Mouse (Mus musculus): ENCODE data around the gene Ankrd37. TPM values are rescaled to one million over a fixed set of nuclear protein-coding genes. Genes with fewer than 3 reads are reported as not detected.
A peak's percentile ranks its signal among the peaks of the same experiment; 100 is the strongest.

Gene Ankrd37
- 1 to 10 TPM; 5.0 to 8.0 TPM for total RNA-seq (2021)

DNA sequence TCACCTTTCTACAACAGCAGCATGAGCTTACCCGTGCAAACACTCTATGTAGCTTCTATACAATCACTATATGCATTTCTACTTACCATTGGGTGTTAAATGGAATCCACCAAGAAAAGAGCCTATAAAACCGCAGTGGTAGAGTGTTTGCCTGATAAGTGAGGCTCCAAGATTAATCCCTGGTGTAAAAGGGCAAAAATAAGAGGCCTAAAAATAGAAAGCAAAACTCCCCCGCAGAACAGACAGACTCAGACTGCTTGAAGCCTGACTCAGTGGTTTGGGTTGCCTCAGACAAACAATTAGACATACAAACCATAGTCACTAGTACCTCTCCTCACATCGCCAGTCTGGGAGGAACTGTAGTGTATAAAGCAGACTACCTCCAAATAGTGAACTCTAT, at the start of gene Ankrd37:
TSS of gene Ankrd37 (minus strand) at position 112 of the 400 bp plus-strand sequence.
- DNase-seq = no peak
- intact Hi-C loops (cut with DNase I) = no loop called here

- intact Hi-C loops (cut with DNase I) = no loop called here
- no peak for DNase-seq
Measured at GRCm38 (mm10) chr8:46040260-46040659, 34.8 kb upstream of the Ankrd37 start.

DNA sequence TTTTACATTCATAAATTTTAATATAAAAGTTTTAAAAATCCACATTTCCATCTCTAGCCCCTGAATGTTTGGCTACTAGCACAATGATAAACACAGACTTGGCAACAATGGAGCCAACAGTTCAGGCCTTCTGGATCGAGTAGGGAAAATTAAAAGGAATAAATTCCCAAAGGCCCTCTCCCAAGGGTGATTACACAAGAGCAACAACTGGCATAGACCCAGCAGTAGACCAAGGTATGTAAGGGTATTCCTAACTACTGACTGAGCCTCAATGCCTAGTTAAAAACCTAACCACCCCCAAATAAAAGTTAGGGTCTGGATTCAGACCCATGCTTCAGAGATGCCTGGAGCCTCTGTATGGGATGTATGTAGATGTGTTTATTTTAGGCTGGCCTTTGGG, 34.2 kb upstream of the Ankrd37 start:
- DNase-seq = no peak
- intact Hi-C loops (cut with DNase I) = no loop called here

- intact Hi-C loops (cut with DNase I) = no loop called here
- DNase-seq = no peak
Measured at GRCm38 (mm10) chr8:46036217-46036616, 30.7 kb upstream of the Ankrd37 start.

- DNase-seq = no peak
- intact Hi-C loops (cut with DNase I) = no loop called here
Measured at GRCm38 (mm10) chr8:46024392-46024791, 18.9 kb upstream of the Ankrd37 start.

DNA sequence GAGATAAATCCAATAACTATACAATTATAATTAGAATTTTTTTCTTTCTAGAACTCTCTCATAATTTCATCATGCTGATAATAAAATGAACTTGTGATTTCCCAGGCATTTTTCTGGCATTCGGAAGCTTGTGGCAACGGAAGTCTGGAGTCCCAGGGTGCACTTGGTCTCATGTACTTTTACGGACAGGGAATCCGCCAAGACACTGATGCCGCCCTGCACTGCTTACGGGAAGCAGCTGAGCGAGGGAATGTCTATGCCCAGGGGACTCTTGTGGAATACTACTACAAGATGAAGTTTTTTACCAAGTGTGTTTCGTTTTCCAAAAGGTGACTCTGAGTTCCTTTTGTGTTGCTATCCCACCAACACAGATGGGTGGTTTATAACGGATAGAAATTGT, 17.3 kb upstream of the Ankrd37 start:
- no peak for DNase-seq
- intact Hi-C loops (cut with DNase I) = no loop called here

DNA sequence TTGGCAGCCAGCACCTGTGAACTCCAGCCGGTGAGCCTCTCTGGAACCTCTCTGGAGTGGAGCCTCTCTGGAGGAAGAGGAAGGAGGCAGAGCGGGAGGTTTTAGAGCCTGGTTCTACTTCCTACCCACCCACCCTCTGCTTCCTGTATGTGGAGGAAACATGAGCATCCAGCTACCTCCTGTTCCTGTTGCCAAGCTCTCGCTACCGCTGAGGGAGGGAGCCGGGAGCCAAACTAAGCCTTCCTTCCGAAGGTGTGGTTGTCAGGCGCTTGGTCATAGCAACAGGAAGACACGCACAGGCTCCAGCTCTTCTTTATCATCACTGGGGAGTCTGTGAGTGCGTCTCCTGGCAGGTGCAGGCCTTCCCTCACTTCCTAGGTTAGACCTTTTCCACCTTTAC, 16.7 kb upstream of the Ankrd37 start:
- no peak for DNase-seq

DNA sequence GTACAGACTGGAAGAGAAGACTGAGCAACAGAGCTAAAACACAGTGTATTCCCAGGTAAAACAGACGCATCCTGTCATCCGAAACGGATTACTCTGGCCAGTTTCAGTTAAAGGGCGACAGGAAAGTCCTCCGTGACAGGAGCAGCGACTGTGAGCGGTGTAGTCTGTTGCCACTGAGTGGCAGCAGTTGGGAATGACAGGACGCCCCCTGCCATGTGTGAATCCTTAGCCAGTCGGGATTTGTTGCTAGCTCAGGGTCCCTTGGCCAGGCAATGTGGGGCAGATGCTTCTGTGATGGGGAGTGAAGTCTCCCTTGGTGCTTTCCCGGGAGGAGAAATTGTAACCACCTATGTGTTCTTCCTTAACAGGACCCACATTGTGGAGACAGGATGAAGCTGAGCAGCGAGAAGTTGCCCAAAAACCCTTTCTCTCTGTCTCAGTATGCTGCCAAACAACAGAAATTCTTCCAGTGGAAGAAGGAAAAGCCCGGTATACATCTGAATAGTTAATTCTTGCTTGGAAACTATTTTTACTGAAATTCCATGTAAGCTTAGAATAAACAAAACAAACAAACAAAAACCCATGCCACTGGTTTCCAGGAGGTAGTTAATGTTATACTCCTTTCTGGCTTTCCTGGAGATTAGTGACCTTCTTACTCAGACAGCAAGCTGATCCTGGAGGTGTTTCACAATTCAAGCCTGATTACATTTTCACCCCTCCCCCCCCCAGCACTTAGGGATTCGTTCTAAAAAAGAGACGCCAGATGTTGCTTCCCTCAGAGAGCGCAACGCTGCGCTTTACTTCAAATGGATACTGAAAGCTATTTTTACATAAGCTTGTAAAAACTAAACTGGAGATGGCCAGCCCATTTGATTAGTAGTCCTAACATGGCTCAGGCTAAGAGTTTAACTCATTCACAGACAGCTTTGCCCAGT, 5.5 kb upstream of the Ankrd37 start:
- peak; percentile 44 for DNase-seq
- intact Hi-C loops (cut with DNase I) = no loop called here

More for the DNA sequence above, 16.7 kb upstream of the Ankrd37 start:
- intact Hi-C loops (cut with DNase I) = no loop called here

DNA sequence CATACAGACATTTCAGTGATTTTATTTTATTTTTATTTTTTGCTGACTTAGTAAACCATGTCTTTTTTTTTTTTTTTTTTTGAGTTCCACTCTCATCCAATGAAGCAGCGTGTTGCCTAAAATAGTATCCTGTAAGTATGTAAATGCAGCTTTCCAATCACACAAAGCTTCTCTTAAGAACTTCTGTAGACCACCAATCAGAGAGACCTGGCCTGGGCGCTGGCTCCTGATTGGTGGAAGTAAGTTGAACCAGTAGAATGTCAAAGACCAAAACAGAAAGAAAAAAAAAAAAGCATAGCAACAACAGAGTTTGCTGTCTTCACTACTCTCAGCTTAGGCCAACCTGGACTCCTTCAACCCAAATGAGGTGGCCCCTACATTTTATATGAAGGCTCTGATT, 4.8 kb upstream of the Ankrd37 start:
- no peak for DNase-seq
- intact Hi-C loops (cut with DNase I) = no loop called here

- DNase-seq = no peak
- intact Hi-C loops (cut with DNase I) = no loop called here
Measured at GRCm38 (mm10) chr8:46007050-46007672, 1.7 kb upstream of the Ankrd37 start.

GRCm38 (mm10) chr8:45999784-46000705, 5.5 kb downstream of the Ankrd37 start:
- intact Hi-C loops (cut with DNase I) = no loop called here
- peak; percentile 99 for DNase-seq

DNA sequence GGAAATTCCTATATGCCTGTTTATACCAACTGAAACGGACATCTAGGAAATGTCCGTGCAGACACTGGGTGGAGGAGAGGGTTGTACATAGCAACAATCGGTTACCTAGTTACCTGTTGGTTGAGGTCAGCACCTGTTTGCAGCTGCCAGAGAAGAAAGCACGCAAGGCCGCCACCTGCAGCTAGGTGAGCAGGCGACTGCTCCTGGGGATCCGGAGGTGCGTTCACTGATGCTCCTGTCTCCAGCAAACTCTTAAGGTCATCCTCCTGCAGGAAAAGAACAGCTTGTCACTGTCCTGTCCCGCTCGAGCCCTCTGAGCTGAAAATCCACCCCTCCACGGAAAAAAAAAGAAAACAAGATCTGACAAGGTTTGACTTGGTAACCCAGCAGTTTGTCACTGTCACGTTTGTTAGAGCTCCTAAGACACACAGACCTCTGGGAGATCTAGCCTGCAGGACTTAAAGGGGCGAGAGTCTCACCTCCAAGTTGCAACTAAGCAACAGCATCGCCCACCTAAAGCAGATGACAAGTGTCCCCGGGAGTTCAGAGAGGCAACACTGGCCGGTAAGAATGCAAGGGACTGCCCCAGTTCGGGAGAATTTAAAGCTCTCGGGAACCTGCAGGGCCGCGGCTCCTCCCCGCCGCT, 6.2 kb downstream of the Ankrd37 start, which contains the start of gene Lrp2bp:
TSS of gene Lrp2bp (plus strand) at position 166 of the 646 bp plus-strand sequence.
- DNase-seq = no peak
- intact Hi-C loops (cut with DNase I) = no loop called here

GRCm38 (mm10) chr8:45998228-45998627, 7.3 kb downstream of the Ankrd37 start:
- intact Hi-C loops (cut with DNase I) = no loop called here
- DNase-seq = no peak

- DNase-seq = no peak
- intact Hi-C loops (cut with DNase I) = no loop called here
Measured at GRCm38 (mm10) chr8:45995576-45995975, 9.9 kb downstream of the Ankrd37 start.

DNA sequence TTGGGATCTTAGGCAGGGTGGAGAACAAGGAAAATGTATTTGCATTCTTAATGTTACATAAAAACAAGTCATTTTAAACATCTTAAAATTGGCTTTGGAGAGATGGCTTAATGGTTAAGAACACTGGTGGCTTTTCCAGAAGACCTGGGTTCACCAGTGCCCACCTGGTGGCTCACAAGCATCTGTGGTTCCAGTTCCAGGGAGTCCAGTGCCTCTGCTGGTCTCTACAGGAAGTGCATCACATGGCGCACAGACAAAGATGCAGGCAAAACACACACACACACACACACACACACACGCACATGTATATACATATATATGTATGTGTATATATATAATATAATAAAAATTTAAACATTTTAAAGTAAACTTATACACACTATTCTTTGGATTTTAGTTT, 11.4 kb downstream of the Ankrd37 start:
- intact Hi-C loops (cut with DNase I) = no loop called here
- no peak for DNase-seq

DNA sequence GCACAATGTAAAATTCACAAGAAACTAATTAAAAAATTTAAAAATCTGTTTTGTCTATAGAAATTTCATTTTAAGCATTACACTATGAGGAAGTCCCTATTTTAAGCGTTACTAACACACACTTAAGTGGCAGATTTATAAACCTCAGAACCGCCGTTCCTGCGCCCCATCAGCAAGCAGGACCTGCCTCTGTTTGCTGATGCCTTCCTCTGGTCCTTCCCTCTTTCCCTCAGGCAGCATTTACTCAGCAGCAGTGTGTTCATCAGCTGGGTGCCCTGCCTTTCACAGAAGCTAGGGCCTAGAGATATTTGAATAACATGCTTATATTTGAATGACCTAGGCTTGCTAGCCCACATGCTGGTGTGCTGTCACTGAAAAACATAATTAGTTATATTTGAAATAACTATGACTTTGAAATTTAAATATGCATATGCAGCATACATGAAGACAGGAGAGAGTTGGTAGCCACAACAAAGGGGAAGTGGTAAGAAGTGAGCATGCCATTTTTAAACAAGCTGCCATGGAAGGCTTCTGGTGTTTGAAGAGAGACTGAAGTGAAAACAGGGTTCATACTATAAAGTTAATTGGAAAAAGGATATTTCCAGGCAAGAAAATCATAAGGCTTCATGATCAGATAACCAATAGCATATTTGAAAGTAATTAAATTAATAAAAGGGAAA, 14.7 kb downstream of the Ankrd37 start:
- intact Hi-C loops (cut with DNase I) = no loop called here
- no peak for DNase-seq

- intact Hi-C loops (cut with DNase I) = no loop called here
Measured at GRCm38 (mm10) chr8:45988189-45988588, 17.3 kb downstream of the Ankrd37 start.

GRCm38 (mm10) chr8:45986665-45987064, 18.8 kb downstream of the Ankrd37 start:
- intact Hi-C loops (cut with DNase I) = no loop called here
- DNase-seq = no peak

More at GRCm38 (mm10) chr8:45988189-45988588, 17.3 kb downstream of the Ankrd37 start:
- DNase-seq = no peak

- DNase-seq = no peak
- intact Hi-C loops (cut with DNase I) = no loop called here
Measured at GRCm38 (mm10) chr8:45975837-45976468, 29.6 kb downstream of the Ankrd37 start.

All from left cerebral cortex, postnatal 4 days (tissue).